Mouse (Mus musculus): Measurements from ENCODE around the gene 9130230L23Rik.

The 9130230L23Rik gene

DNA sequence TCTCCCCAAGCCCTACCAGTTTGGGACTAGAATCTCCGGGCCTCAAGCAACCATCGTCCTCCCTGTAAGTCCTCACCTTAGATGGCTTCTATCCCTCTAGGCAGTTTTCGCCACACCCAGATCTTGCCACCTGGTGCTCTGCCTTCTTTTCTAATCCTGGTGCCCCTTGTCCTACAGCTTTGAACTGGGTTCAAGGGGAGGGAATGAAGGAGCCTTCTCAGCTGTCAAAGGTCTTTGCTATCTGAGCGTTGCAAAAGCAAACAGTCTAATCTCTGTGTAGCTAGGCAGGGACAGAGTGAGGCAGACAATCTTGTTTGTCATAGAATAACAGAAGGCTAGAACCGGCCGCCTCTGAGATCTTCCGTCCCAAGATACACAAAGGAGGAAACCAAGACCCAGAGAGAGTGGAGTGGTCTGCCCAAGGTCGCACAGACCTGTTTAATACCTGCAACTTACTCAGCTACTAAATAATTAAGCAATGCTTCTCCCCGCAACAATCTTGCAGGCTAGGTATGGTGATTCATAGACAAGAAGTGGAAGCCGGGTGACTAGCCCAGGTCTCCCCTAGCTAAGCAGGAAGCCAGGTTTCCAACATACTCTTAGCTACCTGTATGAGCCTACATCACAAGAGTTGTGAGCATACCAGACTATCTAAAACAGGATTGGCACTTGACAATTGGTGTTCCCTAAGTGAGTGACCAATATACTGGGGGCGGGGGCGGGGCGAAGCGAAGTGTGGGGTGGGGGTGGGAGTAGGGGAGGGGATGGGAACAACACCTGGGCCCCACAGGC is at the start of gene 9130230L23Rik:
Gene 9130230L23Rik, minus strand, starts transcription at position 152 of the 792 bp plus-strand sequence.
- DNase-seq (ENCODE audit: low spot score) = no peak

- no peak for DNase-seq (ENCODE audit: low spot score)
These were observed 48.9 kb upstream of the 9130230L23Rik start for GRCm38 (mm10) chr5:66052777-66053548.

- DNase-seq (ENCODE audit: low spot score) = no peak
These were observed 46.8 kb upstream of the 9130230L23Rik start for GRCm38 (mm10) chr5:66050841-66051240.

- no peak for DNase-seq (ENCODE audit: low spot score)
These were observed 42.3 kb upstream of the 9130230L23Rik start for GRCm38 (mm10) chr5:66046356-66046755.

DNA sequence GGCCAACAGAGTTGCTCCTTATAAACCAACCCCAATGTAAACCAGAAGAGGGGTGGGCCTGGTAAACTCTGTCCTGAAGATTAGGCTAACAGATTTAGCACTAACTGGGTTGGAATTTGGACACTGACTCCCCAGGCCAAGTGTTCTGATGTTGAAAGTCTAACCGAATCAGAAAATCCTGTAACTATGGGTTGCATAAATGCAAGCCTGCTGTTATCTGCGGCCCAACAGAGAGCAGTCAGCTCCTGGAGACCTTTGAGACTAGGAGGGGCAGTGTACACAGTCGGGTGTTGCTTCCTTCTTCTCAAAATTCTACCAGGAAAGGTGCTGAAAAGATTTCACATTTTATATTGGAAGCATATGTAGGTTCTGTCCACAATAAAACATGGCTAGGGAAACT is 39.8 kb upstream of the 9130230L23Rik start:
- no peak for DNase-seq (ENCODE audit: low spot score)

- DNase-seq (ENCODE audit: low spot score) = no peak
These were observed 38.7 kb upstream of the 9130230L23Rik start for GRCm38 (mm10) chr5:66042651-66043340.

- no peak for DNase-seq (ENCODE audit: low spot score)
These were observed 36.7 kb upstream of the 9130230L23Rik start for GRCm38 (mm10) chr5:66040744-66041279.

DNA sequence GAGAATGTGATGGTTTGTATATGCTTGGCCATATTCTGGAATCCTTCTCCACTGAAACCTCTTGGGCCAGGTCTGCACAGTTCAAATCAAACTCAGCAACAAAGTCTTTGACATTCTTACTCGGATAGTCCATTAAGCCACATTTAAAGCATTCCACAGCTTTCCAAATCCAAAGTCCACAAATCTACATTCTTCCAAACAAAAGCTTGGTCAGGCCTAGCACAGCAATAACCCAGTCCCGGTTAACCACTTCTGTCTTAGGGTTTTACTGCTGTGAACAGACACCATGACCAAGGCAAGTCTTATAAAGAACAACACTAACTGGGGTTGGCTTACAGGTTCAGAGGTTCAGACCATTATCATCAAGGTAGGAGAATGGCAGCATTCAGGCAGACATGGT is 35.7 kb upstream of the 9130230L23Rik start:
- no peak for DNase-seq (ENCODE audit: low spot score)

DNA sequence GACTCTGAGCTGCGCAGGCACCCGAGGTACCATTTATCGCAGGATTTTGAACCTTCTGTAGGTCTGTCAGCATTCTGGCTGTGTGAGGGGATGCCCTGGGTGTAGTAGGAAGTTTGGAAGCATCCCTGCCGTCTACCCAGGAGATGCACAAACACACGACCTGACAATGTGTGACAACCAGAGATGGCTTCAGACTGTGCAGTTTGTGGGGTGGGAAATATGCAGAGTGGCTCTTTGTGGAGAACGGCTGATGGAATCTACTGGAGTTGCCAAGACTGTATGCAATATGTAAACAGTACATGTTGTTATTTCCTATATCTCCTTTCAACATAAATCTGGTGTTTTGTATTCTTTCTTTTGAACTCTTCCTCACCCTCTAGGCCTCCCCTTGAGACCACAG is 33.0 kb upstream of the 9130230L23Rik start:
- DNase-seq (ENCODE audit: low spot score) = no peak

DNA sequence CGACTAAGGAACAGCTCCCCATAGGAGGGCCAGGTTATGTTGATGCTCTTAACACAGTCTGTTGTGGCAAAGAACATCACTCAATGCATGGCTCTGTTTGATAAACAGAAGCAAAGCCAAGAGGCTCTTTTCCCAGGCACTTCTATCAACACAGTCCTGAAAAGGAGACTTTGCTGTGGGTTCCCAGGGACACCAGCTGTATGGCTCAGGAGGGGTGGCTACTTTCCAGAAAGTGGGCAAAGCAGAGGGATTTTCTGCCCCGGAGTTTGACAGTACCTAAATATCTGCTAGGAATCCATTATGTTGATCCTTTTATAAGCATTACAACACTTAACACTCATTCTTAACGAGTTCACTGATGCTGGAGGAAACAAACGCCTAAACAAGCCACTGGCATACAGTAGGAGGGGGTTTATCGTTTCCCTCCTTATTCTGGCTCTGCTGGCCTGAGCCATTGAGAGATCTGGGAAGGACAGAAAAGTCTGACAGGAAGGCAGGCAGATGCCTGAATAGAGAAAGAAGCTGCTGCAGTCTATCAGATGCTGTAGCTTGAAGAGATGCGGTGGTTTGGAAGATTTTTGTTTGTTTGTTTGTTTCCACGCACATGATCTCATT is 32.5 kb upstream of the 9130230L23Rik start:
- no peak for DNase-seq (ENCODE audit: low spot score)

DNA sequence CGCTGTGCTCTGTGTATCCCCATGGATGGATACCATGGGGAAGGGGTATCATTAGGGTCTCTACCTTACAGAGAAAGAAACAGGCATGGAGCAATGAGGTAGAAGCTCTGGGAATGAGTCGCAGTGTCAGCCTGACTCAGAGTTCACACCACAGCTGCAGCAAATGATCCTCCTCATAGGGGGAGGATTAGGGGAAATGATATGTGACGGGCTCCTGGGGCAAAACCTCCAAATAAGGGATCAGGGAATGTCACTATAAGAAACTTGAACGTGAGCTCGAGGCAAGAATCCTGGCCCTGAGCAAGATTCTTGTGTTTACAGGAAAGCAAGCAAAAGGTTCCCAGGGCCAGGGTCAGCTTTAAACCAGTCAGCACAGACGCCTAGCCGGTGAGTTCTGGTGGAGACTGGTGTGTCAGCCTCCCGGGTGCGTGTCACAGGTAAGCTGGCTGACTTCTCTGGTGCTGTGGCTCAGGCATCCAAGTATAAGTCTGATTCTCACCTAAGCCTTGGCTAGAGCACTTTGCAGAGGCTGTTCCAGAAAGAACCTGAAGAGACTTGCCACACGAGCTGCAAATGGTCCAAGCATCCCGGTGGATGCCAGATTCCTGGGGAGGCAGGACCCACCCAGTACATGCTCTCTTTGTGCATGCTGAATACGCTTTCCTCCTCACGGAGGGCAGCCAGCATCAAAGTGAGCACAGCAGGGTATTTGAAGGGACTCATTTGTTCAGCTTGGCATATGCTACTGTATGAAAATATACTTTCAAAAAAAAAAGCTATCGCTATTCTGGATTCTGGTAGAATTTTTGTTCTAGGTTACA is 30.5 kb upstream of the 9130230L23Rik start:
- DNase-seq (ENCODE audit: low spot score) = no peak

DNA sequence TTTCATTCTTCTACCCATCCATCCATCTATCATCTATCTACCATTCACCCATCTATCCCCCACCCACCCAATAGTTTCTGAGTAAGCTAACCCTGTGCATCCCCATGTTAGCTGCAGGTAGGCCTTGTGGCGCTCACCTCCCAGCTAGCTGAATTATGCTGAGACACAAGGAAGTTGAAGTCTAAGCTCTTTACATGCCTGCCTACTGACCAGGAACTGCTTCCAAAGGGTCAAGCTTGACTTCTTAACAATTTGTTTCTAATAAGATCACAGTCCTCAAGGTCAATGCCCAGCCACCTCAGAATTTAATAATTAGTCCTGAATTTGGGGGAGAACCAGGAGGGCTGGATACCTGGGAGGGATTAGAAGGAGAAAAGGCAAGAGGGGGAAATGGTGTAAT is 28.7 kb upstream of the 9130230L23Rik start:
- no peak for DNase-seq (ENCODE audit: low spot score)

DNA sequence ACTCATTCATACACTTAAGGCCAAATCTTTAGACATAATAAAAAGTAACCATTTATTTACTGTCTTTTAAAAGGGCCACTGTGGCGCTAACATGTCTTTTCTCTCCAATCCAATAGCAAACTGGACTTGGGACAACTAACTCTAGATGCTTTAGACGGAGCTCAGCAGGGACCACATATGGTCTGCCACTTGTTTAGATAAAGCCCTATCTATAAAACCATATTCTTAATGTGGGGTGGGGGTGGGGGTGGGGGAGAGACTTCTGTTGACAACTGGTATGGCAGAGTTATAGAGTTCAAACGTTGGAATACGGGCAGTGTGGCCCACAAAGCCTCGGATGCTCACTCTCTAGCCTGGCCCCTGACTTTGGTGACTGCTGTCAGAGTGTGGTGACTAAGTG is 27.6 kb upstream of the 9130230L23Rik start:
- no peak for DNase-seq (ENCODE audit: low spot score)

GRCm38 (mm10) chr5:66028232-66028631 is 24.1 kb upstream of the 9130230L23Rik start:
- no peak for DNase-seq (ENCODE audit: low spot score)

DNA sequence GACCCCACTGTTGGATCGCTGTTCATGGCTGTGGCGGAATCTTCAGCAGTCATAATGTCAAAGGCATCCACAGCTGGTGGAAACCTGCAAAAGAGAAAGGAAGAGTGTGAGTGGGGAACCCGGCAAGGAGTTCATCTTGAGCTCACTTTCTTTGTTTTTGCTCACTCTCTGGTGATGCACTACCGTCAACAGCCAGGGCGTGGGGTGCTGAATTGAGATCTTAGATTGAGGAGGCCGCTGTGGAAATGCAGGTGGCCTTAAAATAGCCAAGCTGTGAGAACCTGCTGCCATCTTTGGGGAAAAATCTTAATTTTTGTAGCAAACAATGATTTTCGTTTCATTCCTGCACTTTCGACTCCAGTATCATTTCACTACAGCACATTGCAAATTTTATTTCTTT is 23.1 kb upstream of the 9130230L23Rik start:
- no peak for DNase-seq (ENCODE audit: low spot score)

DNA sequence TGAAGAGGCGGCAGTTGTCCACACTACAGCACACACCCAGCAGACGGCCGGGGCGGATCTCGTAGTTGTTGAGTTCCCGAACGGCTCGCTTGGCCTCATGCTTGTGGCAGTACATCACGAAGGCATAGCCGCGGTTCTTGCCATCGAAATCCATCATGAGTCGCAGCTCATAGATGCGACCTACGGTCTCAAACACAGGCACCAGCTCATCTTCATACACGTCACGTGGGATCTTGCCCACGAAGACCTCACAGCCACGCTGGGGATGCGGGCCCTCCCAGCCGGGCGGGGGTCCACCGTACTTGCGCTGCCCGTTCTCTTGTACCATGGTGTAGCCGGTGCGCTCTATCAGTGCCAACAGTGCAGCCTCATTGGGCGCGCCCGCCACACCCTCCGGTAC is 22.7 kb upstream of the 9130230L23Rik start:
- DNase-seq (ENCODE audit: low spot score) = no peak

DNA sequence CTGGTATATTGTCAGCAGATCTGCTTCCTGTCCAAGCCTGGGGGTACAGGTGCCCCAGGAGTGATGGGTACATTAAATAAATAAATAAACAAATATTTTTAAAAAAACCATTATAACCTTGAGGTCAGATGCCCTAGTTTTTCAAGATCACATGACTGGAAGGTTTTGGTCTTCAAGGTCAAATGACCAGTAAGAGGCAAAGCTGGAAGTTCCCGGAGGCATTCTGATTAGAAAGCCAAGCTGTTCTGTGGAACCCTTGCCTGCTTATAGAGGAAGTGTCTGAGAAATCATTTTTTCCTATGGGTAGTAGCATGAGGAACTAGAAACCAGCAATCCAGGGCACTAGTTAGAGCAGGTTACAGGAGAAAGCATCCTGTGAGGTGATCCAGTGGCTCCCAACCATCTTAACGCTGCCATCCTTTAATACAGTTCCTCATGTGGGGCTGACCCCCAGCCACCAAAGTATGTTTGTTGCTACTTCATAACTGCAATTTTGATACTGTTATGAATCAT is 11.4 kb upstream of the 9130230L23Rik start:
- DNase-seq (ENCODE audit: low spot score) = no peak

DNA sequence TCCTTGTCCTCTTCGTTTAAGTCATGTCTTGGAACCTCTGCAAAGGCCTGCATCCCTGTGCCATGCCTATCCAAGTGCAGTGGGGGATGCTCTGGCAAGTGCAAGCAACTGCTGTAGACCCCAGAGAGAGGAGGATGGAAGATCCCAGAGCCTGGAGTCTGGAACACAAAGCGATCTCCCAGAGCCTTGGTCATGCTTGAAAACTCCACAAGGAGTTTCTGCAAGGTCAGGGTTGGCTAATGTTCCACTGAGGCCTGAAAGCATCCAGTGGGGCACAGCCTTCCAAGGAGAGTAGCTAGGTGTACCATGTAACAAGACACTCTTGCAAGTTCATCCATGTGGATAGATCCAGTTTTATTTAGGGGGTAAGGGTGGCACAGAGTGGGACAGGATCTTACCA is 10.4 kb upstream of the 9130230L23Rik start:
- no peak for DNase-seq (ENCODE audit: low spot score)

GRCm38 (mm10) chr5:66013999-66014398 is 9.9 kb upstream of the 9130230L23Rik start:
- no peak for DNase-seq (ENCODE audit: low spot score)

DNA sequence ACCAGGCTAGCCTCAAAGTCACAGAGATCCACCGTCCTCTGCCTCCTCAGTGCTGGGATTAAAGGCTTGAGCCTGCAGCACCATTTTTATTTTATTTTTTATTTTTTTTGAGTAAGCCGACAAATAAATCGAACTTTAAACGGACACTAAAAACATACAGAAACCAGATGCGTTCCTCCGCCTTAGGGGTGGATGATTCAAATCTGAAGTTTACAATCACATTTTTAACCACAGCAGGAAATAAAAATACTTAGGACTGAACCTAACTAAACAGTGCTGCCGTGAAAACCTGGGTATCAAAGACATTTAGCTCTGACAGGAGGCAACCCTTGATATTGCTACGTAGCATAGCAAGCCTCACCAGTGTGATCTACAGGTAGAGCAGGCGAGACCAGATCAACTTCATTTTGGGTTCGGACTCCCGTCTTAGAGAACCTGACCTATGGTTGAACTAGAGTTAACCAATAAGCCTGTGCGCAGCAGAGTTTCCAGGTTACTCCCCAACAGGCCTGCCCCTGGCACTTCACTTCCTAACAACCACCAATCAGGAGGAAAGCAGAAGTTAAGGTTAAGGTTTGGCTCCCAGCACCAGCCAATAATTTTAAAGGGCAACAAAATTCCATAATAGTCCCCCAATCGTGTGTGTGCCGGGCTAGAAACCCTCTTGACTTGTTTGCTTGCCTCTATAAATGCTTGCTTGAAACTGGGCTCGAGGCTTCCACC is 4.3 kb upstream of the 9130230L23Rik start:
- no peak for DNase-seq (ENCODE audit: low spot score)
